In the genomic region with DNA sequence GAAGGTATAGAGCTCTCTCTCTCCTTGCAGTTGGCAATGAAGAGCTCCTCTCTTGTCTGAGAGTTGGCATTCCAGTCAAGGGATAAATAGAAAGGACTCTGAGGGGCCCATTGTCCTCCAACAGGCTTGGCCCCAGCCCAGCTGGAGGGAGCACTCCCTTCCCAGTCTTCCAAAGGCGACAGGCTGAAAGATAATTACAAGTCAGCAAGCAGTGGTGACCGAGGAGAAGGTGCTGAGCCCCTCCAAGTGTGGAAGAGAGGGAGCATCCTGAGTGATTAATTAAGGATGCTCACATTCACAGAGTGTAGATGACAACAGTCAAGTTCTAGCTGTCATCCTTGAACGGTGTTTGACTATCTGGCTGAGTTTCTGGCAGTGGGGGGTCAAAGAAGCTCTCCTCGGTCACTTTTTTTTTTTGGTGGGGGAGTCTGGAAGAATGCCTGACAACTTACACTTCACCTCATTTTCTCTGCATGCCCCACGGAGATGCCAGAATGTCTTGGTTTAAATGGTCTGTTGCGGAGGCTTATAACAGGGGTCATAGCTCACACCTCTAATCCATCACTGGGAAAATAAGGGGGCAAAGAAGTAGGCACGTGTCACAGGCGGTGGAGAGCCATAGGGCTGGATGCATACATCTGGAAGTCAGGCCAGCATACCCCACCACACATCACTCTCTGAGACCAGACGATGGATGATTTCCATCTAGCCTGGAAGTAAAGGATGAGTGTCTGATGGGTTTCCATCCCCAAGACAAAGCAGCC, we compare ENCODE assay signal across 10 mouse cellular contexts.
DNase-seq lines count a peak whose midpoint lies in the region; ATAC-seq and TF ChIP-seq lines count a peak whose summit lies in the region.
"Had no signal": no experiment of that assay in that cellular context is flagged by ENCODE, and none has a peak within 500 bp of the region (broad histone marks: within the 10 kb centered on the region; RNA-seq: fewer than 3 reads in every experiment).

No protein-coding gene starts in this region.

- ATAC-seq in forebrain, embryonic 14.5 days: no peak
- no peak for ATAC-seq in forebrain, embryonic 12.5 days (ENCODE audit: low FRiP score)
- peak; percentile 63 for ATAC-seq in lung, embryonic 16.5 days (ENCODE audit: low read depth)
- ATAC-seq: intestine, postnatal 0 days had no signal

- no peak overlapping the region for H3K9ac ChIP-seq in forebrain, embryonic 14.5 days (ENCODE audit: low read length)
- no peak overlapping the region for H3K9ac ChIP-seq in forebrain, embryonic 12.5 days
- no peak overlapping the region for H3K9ac ChIP-seq in lung, embryonic 16.5 days (ENCODE audit: low read length)

- intact Hi-C loops in left cerebral cortex, adult 2 months (cut with DNase I): no loop called here

- H3K4me2 ChIP-seq in forebrain, embryonic 14.5 days (ENCODE audit: low read length): no peak overlapping the region
- H3K4me2 ChIP-seq in forebrain, embryonic 12.5 days: no peak overlapping the region
- no peak overlapping the region for H3K4me2 ChIP-seq in lung, embryonic 16.5 days (ENCODE audit: low read depth, low read length)

- no peak for TF ChIP-seq CTCF in layer of hippocampus, adult 2 months (conservative IDR thresholded peaks at IDR 0.05)
- TF ChIP-seq CTCF in left cerebral cortex, adult 2 months (IDR thresholded peaks at IDR 0.05): no peak

- H3K27me3 ChIP-seq in forebrain, embryonic 14.5 days (replicated peaks; ENCODE audit: control insufficient read depth, insufficient read depth, low read length): no peaks in the 10 kb centered on the region
- H3K27me3 ChIP-seq in forebrain, embryonic 12.5 days: no peaks in the 10 kb centered on the region
- H3K27me3 ChIP-seq in lung, embryonic 16.5 days (ENCODE audit: control insufficient read depth, insufficient read depth, low read depth, low read length): no peaks in the 10 kb centered on the region
- H3K27me3 ChIP-seq in embryonic facial prominence, embryonic 10.5 days (replicated peaks; ENCODE audit: low read depth, poor library complexity, severe bottlenecking): no peaks in the 10 kb centered on the region

- H3K27ac ChIP-seq in forebrain, embryonic 14.5 days (ENCODE audit: low read depth, low read length): no peak overlapping the region
- H3K27ac ChIP-seq in forebrain, embryonic 12.5 days: no peak overlapping the region
- H3K27ac ChIP-seq in lung, embryonic 16.5 days (ENCODE audit: low read length): peak overlapping the region; percentile 43
- H3K27ac ChIP-seq in embryonic facial prominence, embryonic 10.5 days (replicated peaks): peak overlapping the region; percentile 57; the same call in 1 of the 2 replicates
- H3K27ac ChIP-seq in layer of hippocampus, adult 2 months: no peak overlapping the region
- H3K27ac ChIP-seq in left cerebral cortex, adult 2 months: no peak overlapping the region

- no peaks in the 10 kb centered on the region for H3K9me3 ChIP-seq in forebrain, embryonic 14.5 days (replicated peaks; ENCODE audit: control insufficient read depth, low read length)
- no peaks in the 10 kb centered on the region for H3K9me3 ChIP-seq in forebrain, embryonic 12.5 days
- H3K9me3 ChIP-seq in lung, embryonic 16.5 days (ENCODE audit: control insufficient read depth, low read length): no peaks in the 10 kb centered on the region
- H3K9me3 ChIP-seq in embryonic facial prominence, embryonic 10.5 days: no peaks in the 10 kb centered on the region

- DNase-seq in forebrain, embryonic 14.5 days (ENCODE audit: low spot score): peak; percentile 42
- DNase-seq in lung, postnatal 25 days (ENCODE audit: low spot score): no peak
- no peak for DNase-seq in embryonic facial prominence, embryonic 10.5 days (ENCODE audit: low spot score)
- peak; percentile 50 for DNase-seq in lung, postnatal 10 days
- no peak for DNase-seq in layer of hippocampus, adult 2 months (ENCODE audit: low spot score in 2 of 2)
- DNase-seq in left cerebral cortex, adult 2 months (ENCODE audit: extremely low spot score in 1 of 2, low spot score in 2 of 2): no peak
- DNase-seq: kidney, postnatal 36 days had no signal

- 55% methylated on average over 9 of the region's 9 CpGs for WGBS in forebrain, embryonic 14.5 days
- WGBS in forebrain, embryonic 12.5 days: 61% methylated on average over 9 of the region's 9 CpGs
- 32% methylated on average over 9 of the region's 9 CpGs for WGBS in lung, embryonic 16.5 days
- WGBS in embryonic facial prominence, embryonic 10.5 days: 60% methylated on average over 9 of the region's 9 CpGs

- no peak overlapping the region for H3K4me3 ChIP-seq in forebrain, embryonic 14.5 days (ENCODE audit: low read depth, low read length)
- H3K4me3 ChIP-seq in forebrain, embryonic 12.5 days (replicated peaks): no peak overlapping the region
- H3K4me3 ChIP-seq in lung, embryonic 16.5 days (ENCODE audit: low read length): no peak overlapping the region
- H3K4me3 ChIP-seq in embryonic facial prominence, embryonic 10.5 days: no peak overlapping the region
- H3K4me3 ChIP-seq in layer of hippocampus, adult 2 months: no peak overlapping the region
- no peak overlapping the region for H3K4me3 ChIP-seq in left cerebral cortex, adult 2 months

- H3K36me3 ChIP-seq in forebrain, embryonic 14.5 days (ENCODE audit: control insufficient read depth, insufficient read depth, low read length): no peaks in the 10 kb centered on the region
- H3K36me3 ChIP-seq in forebrain, embryonic 12.5 days (replicated peaks): no peaks in the 10 kb centered on the region
- H3K36me3 ChIP-seq in lung, embryonic 16.5 days (ENCODE audit: control insufficient read depth, insufficient read depth, low read length): no peaks in the 10 kb centered on the region
- H3K36me3 ChIP-seq in embryonic facial prominence, embryonic 10.5 days (replicated peaks): no peaks in the 10 kb centered on the region

- peaks cover 4% of the 10 kb centered on the region; the same call in 1 of the 2 replicates for H3K4me1 ChIP-seq in forebrain, embryonic 14.5 days (ENCODE audit: control insufficient read depth, insufficient read depth, low read length)
- H3K4me1 ChIP-seq in forebrain, embryonic 12.5 days: peaks cover 5% of the 10 kb centered on the region
- peaks cover 35% of the 10 kb centered on the region for H3K4me1 ChIP-seq in lung, embryonic 16.5 days (replicated peaks; ENCODE audit: control insufficient read depth, insufficient read depth, low read length)
- peaks cover 32% of the 10 kb centered on the region for H3K4me1 ChIP-seq in embryonic facial prominence, embryonic 10.5 days

Comparison
In these comparisons a context has a peak if more than half of its experiments do, and no peak if none do; other contexts are left out.
1. DNase-seq: peak in forebrain, embryonic 14.5 days (single experiment) and lung, postnatal 10 days (single experiment); none in lung, postnatal 25 days (single experiment), embryonic facial prominence, embryonic 10.5 days (single experiment), layer of hippocampus, adult 2 months (0 of 2) and left cerebral cortex, adult 2 months (0 of 2).
2. H3K27ac ChIP-seq: peak in lung, embryonic 16.5 days (single experiment) and embryonic facial prominence, embryonic 10.5 days (single experiment); none in forebrain, embryonic 14.5 days (single experiment), forebrain, embryonic 12.5 days (single experiment), layer of hippocampus, adult 2 months (single experiment) and left cerebral cortex, adult 2 months (single experiment).